Mouse (Mus musculus) naive thymus-derived CD4-positive, alpha-beta T cell, adult 2 months (primary cell): ENCODE results near the gene Olfr750.
A peak's percentile ranks its signal among the peaks of the same experiment; 100 is the strongest.

ENCODE experiments used
- DNase-seq: peaks from one replicate; pipeline ENCODE4 v3.0.0-alpha.2; 2011; ENCODE audit warnings: low read depth

The Olfr750 gene

GRCm38 (mm10) chr14:51026391-51027133, 47.7 kb downstream of the Olfr750 start:
- DNase-seq, result peak; percentile 92

DNA sequence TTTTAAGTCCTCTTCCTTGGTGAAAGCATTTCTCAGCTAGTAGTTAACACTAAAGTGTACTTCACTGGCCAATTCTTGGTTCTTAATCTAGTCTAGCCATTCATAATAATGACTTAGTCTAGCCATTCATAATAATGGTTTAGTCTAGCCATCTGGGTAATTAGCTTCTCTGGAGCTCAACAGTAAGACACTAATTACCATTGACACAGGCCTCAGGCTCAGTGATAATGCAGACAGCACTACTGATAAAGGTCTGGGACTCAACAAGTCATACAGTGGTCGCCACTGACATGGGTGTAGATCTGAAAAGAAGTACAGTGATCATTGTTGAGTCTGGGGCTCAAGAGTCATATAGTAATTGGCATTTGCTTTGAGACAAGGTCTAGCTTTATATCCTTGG, 49.4 kb downstream of the Olfr750 start:
- DNase-seq, result no peak

DNA sequence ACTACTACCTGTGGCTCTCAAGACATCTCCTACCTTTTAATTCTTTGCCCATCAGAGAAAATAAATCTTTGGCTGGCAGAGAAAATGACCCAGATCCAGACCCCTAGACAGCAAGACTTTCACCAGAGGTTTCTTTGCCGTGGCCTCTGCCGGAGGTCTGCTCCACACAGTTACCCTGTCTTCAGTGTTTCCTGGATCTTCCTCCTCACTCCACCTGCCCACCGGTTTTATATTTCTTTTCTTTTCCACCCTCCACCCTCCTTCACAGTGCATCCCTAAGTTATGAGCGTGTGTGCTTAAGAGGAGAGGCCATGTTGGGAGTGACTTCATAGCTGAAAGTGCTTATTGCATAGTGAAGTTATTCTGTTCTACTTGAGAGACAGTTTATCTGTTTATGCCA, 50.8 kb downstream of the Olfr750 start:
- no peak for DNase-seq

- DNase-seq, result no peak
Observed at GRCm38 (mm10) chr14:51017256-51017655, 57.0 kb downstream of the Olfr750 start.
